Mouse (Mus musculus) midbrain, embryonic 11.5 days (tissue): ENCODE results near the gene Pla2g4d. TPM values are rescaled to one million over a fixed set of nuclear protein-coding genes. Genes with fewer than 3 reads are reported as not detected.

Source experiments
- ATAC-seq: fragments of 200-750 bp; cut with Nextera tagmentation; 2 replicates; pipeline ENCODE4 v1.8.0; 2017; ENCODE audit warnings: moderate TSS enrichment, moderate library complexity; ENCODE audit not compliant: low FRiP score
- DNase-seq: peaks from one replicate; pipeline ENCODE4 v3.0.0; 2015; ENCODE audit warnings: low spot score; ENCODE audit errors: missing footprints
- H3K27ac ChIP-seq: fragments of 300-500 bp; sonication (generic); 2 replicates; pipeline ENCODE4 v1.5.1; 2014; ENCODE audit warnings: low read depth, low read length
- H3K27me3 ChIP-seq: fragments of 300-500 bp; sonication (generic); 2 replicates; pipeline ENCODE4 v1.6.1; 2014; ENCODE audit warnings: mild to moderate bottlenecking, low read length, moderate library complexity, mixed read lengths; ENCODE audit not compliant: control insufficient read depth, insufficient read depth
- H3K36me3 ChIP-seq: fragments of 300-500 bp; sonication (generic); 2 replicates; pipeline ENCODE4 v1.6.1; 2014; ENCODE audit warnings: mild to moderate bottlenecking, low read length, moderate library complexity, mixed read lengths; ENCODE audit not compliant: control insufficient read depth, insufficient read depth
- H3K4me1 ChIP-seq: fragments of 300-500 bp; sonication (generic); 2 replicates; pipeline ENCODE4 v1.6.1; 2014; ENCODE audit warnings: low read length; ENCODE audit not compliant: control insufficient read depth, insufficient read depth
- H3K4me2 ChIP-seq: fragments of 300-500 bp; sonication (generic); 2 replicates; pipeline ENCODE4 v1.6.1; 2014; ENCODE audit warnings: mild to moderate bottlenecking, moderate library complexity
- H3K4me3 ChIP-seq: fragments of 300-500 bp; sonication (generic); 2 replicates; pipeline ENCODE4 v1.5.1; 2014; ENCODE audit warnings: low read depth, low read length
- H3K9ac ChIP-seq: fragments of 300-500 bp; sonication (generic); 2 replicates; pipeline ENCODE4 v1.6.1; 2014; ENCODE audit warnings: low read length
- H3K9me3 ChIP-seq: fragments of 300-500 bp; sonication (generic); 2 replicates; pipeline ENCODE4 v1.6.1; 2016; ENCODE audit warnings: low read length; ENCODE audit not compliant: control insufficient read depth
- WGBS: fragments of 180-500 bp; shearing (Covaris S2); extraction: QIAGEN DNeasy Blood & Tissue Kit; methylation state at CpG from one replicate; pipeline ENCODE4 v1.1.7; 2014; 5-methylcytosine and 5-hydroxymethylcytosine counted together
- polyA plus RNA-seq: library from polyadenylated mRNA; unstranded; fragments of >200 nt; fragmentation: Nextera tagmentation; extraction: Ambion mirVana; gene quantifications from 2 replicates; pipeline ENCODE4 v1.2.1, GENCODE M21; 2014

Gene Pla2g4d
- polyA plus RNA-seq, 1 experiment from 2014 or later = 0.05 TPM

DNA sequence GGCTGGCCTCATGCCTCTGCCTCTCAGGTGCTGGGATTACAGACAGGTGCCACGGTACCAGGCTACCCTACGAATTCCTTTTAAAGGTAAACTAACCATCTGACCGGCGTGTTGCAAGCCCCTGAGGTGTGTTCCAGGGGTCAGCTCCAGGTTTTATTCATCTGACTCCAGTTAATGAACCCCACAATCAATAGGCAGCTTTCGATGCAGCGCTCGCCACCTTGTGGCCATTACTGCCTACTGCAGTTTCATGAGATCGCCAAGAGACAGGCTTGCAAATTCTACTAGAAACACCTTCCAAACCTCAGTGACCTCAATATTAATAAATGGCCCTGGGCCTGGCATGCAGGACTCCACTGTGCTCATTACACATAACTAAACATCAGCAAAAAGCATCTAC lies 9.0 kb downstream of the Pla2g4d start:
- Histone ChIP-seq H3K9ac (no peak overlapping the region), H3K36me3 (no peaks in the 10 kb centered on the region), H3K4me3 (no peak overlapping the region), H3K27ac (no peak overlapping the region), H3K4me1 (no peaks in the 10 kb centered on the region), H3K27me3 (no peaks in the 10 kb centered on the region; the same call in 1 of the 2 replicates), H3K9me3 (no peaks in the 10 kb centered on the region), H3K4me2 (no peak overlapping the region)
- no peak for ATAC-seq
- peak; percentile 88 for DNase-seq
- 15% methylated on average over 8 of the region's 8 CpGs for WGBS

GRCm38 (mm10) chr2:120276951-120277350 lies 12.0 kb downstream of the Pla2g4d start:
- H3K27ac ChIP-seq = no peak overlapping the region
- H3K36me3 ChIP-seq = no peaks in the 10 kb centered on the region
- H3K9me3 ChIP-seq = no peaks in the 10 kb centered on the region
- no peak overlapping the region for H3K9ac ChIP-seq
- H3K4me2 ChIP-seq = no peak overlapping the region
- ATAC-seq = no peak
- no peak for DNase-seq
- no peaks in the 10 kb centered on the region for H3K27me3 ChIP-seq
- 82% methylated on average over 4 of the region's 4 CpGs for WGBS
- H3K4me3 ChIP-seq = no peak overlapping the region
- no peaks in the 10 kb centered on the region for H3K4me1 ChIP-seq

DNA sequence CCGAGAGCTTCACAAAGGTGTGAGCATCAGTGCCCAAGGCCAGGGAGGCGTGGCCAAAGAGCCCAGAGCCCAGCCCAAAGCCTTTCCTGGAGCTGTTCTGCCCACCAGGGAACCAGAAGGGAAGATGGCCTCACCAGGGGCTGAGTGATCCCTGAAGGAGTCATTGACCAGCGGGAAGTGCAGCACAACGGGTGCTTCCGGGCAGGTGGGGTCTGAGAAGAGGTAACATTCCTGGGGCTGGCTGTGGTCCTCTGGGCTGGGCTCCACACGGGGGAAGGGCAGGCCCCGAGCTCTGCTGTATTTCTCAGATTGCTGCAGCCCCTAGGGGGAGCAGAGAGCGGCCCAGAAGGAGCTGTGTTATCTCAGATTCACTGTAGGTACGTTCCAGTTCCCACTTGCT lies 20.4 kb downstream of the Pla2g4d start:
- WGBS = 1% methylated on average over 9 of the region's 9 CpGs
- Histone ChIP-seq H3K27ac (no peak overlapping the region), H3K4me3 (no peak overlapping the region), H3K4me2 (peak overlapping the region; percentile 11; the same call in 1 of the 2 replicates), H3K36me3 (no peaks in the 10 kb centered on the region), H3K4me1 (0 out of 2 replicates have a peak, but pooled peaks cover 2% of the 10 kb centered on the region), H3K27me3 (no peaks in the 10 kb centered on the region), H3K9ac (no peak overlapping the region), H3K9me3 (no peaks in the 10 kb centered on the region)
- DNase-seq = no peak
- 0 out of 2 replicates have a peak, but pooled peaks have one; percentile 19 for ATAC-seq

DNA sequence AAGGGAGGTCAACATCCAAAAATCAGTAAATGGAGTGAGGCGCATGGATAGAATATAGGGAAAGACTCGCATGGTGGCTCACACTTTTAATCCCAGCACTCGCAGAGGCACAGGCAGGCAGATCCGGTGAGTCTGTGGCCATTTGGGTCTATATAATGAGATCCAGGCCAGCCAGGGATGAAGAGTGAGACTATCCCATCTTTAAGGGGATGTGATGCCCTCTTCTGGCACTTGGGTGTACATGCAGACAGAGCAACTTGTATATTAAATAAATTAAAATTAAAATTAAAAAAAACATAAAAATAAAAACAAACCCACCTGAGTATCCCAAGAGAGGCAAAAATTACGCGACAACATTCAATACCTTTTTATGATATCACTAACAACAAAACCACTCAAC lies 23.5 kb downstream of the Pla2g4d start:
- 72% methylated on average over 6 of the region's 6 CpGs for WGBS
- Histone ChIP-seq H3K27ac (no peak overlapping the region), H3K36me3 (no peaks in the 10 kb centered on the region), H3K4me1 (0 out of 2 replicates have a peak, but pooled peaks cover 2% of the 10 kb centered on the region), H3K9ac (no peak overlapping the region), H3K9me3 (no peaks in the 10 kb centered on the region), H3K27me3 (no peaks in the 10 kb centered on the region), H3K4me2 (no peak overlapping the region), H3K4me3 (no peak overlapping the region)
- no peak for DNase-seq
- ATAC-seq = no peak

- no peak overlapping the region for H3K9ac ChIP-seq
- no peak overlapping the region for H3K4me3 ChIP-seq
- no peaks in the 10 kb centered on the region for H3K9me3 ChIP-seq
- WGBS = 63% methylated on average over 10 of the region's 10 CpGs
- H3K36me3 ChIP-seq = no peaks in the 10 kb centered on the region
- H3K27ac ChIP-seq = no peak overlapping the region
- H3K27me3 ChIP-seq = no peaks in the 10 kb centered on the region
- ATAC-seq (no peak), DNase-seq (no peak)
- H3K4me2 ChIP-seq = no peak overlapping the region
- 0 out of 2 replicates have a peak, but pooled peaks cover 2% of the 10 kb centered on the region for H3K4me1 ChIP-seq
Measured at GRCm38 (mm10) chr2:120264858-120265257, 24.1 kb downstream of the Pla2g4d start.

- no peak for DNase-seq
- Histone ChIP-seq H3K9ac (no peak overlapping the region), H3K27ac (no peak overlapping the region), H3K4me1 (no peaks in the 10 kb centered on the region), H3K36me3 (no peaks in the 10 kb centered on the region), H3K27me3 (no peaks in the 10 kb centered on the region), H3K4me2 (no peak overlapping the region), H3K4me3 (no peak overlapping the region), H3K9me3 (no peaks in the 10 kb centered on the region)
- ATAC-seq = no peak
- WGBS = 17% methylated on average over 1 of the region's 1 CpGs
Measured at GRCm38 (mm10) chr2:120262876-120263275, 26.1 kb downstream of the Pla2g4d start.

DNA sequence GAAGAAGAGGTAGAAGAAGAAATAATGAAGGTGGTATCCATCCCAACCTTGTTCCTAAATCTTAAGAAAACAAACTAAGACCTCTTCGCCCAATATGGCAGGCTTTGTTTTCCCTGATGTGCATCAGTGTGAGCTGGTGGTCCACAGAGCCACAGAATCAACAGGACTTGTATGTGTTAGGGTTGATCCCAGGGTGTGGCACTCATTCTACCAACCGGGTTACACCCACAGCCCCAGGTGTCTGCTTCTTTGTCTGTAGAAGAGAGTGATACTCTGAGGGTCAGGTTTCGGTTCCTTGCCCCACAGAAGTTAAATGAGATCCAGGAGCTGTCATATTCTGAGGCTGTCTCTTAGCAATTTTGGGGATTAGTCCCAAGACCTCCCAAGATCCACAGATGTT lies 27.7 kb downstream of the Pla2g4d start:
- ATAC-seq = no peak
- 76% methylated on average over 3 of the region's 3 CpGs for WGBS
- H3K36me3 ChIP-seq = no peaks in the 10 kb centered on the region

DNA sequence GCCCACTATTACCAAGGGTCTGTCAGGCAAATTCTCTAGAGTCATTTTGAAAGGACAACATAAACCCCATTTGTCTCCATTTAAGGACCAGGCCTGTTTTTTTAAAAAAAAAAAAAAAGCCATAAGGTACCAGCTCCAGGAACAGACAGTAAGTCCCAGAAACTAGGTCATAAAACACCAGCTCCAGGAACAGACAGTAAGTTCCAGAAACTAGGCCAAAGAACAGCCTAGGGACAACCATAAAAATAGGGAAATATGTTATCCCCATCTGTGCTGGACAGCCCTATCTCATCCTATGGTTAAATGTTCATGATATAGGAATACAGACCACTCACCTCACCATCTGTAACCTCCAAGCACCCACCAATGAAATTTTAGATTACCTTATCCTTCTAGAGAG lies 32.7 kb downstream of the Pla2g4d start:
- no peak overlapping the region for H3K9ac ChIP-seq
- H3K4me2 ChIP-seq = no peak overlapping the region
- no peak overlapping the region for H3K27ac ChIP-seq
- H3K36me3 ChIP-seq = no peaks in the 10 kb centered on the region
- no peak for DNase-seq
- no peaks in the 10 kb centered on the region for H3K4me1 ChIP-seq
- no peak for ATAC-seq
- H3K9me3 ChIP-seq = no peaks in the 10 kb centered on the region
- H3K4me3 ChIP-seq = no peak overlapping the region
- no peaks in the 10 kb centered on the region for H3K27me3 ChIP-seq

More for the DNA sequence above, 27.7 kb downstream of the Pla2g4d start:
- Histone ChIP-seq H3K4me2 (no peak overlapping the region), H3K4me3 (no peak overlapping the region), H3K9ac (no peak overlapping the region), H3K9me3 (no peaks in the 10 kb centered on the region), H3K27ac (no peak overlapping the region), H3K4me1 (no peaks in the 10 kb centered on the region), H3K27me3 (no peaks in the 10 kb centered on the region)
- no peak for DNase-seq

- no peak overlapping the region for H3K4me3 ChIP-seq
- H3K9me3 ChIP-seq = no peaks in the 10 kb centered on the region
- H3K4me2 ChIP-seq = no peak overlapping the region
- no peak overlapping the region for H3K27ac ChIP-seq
- WGBS = 97% methylated on average over 6 of the region's 6 CpGs
- no peak for ATAC-seq
- no peaks in the 10 kb centered on the region for H3K4me1 ChIP-seq
- no peaks in the 10 kb centered on the region for H3K27me3 ChIP-seq
- no peak for DNase-seq
- no peaks in the 10 kb centered on the region for H3K36me3 ChIP-seq
- no peak overlapping the region for H3K9ac ChIP-seq
Measured at GRCm38 (mm10) chr2:120252644-120253043, 36.4 kb downstream of the Pla2g4d start.
